Mouse (Mus musculus) neural tube, embryonic 14.5 days (tissue): ENCODE results near the gene Ick. TPM values are rescaled to one million over a fixed set of nuclear protein-coding genes. Genes with fewer than 3 reads are reported as not detected.

ENCODE experiments used
- ATAC-seq: fragments of 200-750 bp; cut with Nextera tagmentation; 2 replicates; pipeline ENCODE4 v1.8.0; 2017; ENCODE audit warnings: low read depth, mild to moderate bottlenecking, moderate TSS enrichment, moderate library complexity
- H3K27ac ChIP-seq: fragments of 300-500 bp; sonication (generic); 2 replicates; pipeline ENCODE4 v1.5.1; 2014; ENCODE audit warnings: low read depth, mild to moderate bottlenecking, control low read depth, low read length, moderate library complexity, mixed read lengths
- H3K27me3 ChIP-seq: fragments of 300-500 bp; sonication (generic); 2 replicates; pipeline ENCODE4 v1.6.1; 2014; ENCODE audit warnings: low read length; ENCODE audit not compliant: control insufficient read depth, insufficient read depth
- H3K36me3 ChIP-seq: fragments of 300-500 bp; sonication (generic); 2 replicates; pipeline ENCODE4 v1.6.1; 2014; ENCODE audit warnings: low read length, mixed read lengths; ENCODE audit not compliant: control insufficient read depth, insufficient read depth
- H3K4me1 ChIP-seq: fragments of 300-500 bp; sonication (generic); 2 replicates; pipeline ENCODE4 v1.6.1; 2014; ENCODE audit warnings: low read length; ENCODE audit not compliant: control insufficient read depth, insufficient read depth
- H3K4me2 ChIP-seq: fragments of 300-500 bp; sonication (generic); 2 replicates; pipeline ENCODE4 v1.6.1; 2014; ENCODE audit warnings: mild to moderate bottlenecking, low read depth, low read length, control low read depth
- H3K4me3 ChIP-seq: fragments of 300-500 bp; sonication (generic); 2 replicates; pipeline ENCODE4 v1.5.1; 2014; ENCODE audit warnings: low read depth, low read length, control low read depth, mixed read lengths
- H3K9ac ChIP-seq: fragments of 300-500 bp; sonication (generic); replicated peaks from 2 replicates; pipeline ENCODE4 v1.6.1; 2014; ENCODE audit warnings: low read depth, mild to moderate bottlenecking, control low read depth, low read length, mixed read lengths
- H3K9me3 ChIP-seq: fragments of 300-500 bp; sonication (generic); 2 replicates; pipeline ENCODE4 v1.6.1; 2016; ENCODE audit warnings: low read length; ENCODE audit not compliant: control insufficient read depth
- WGBS: fragments of 180-500 bp; shearing (Covaris S2); extraction: QIAGEN DNeasy Blood & Tissue Kit; methylation state at CpG from one replicate; pipeline ENCODE4 v1.1.7; 2014; 5-methylcytosine and 5-hydroxymethylcytosine counted together
- polyA plus RNA-seq: library from polyadenylated mRNA; unstranded; fragments of >200 nt; fragmentation: Nextera tagmentation; extraction: Ambion mirVana; gene quantifications from 2 replicates; pipeline ENCODE4 v1.2.1, GENCODE M21; 2014

The Ick gene
- polyA plus RNA-seq, 1 experiment from 2014 or later, result 40.8 TPM

DNA sequence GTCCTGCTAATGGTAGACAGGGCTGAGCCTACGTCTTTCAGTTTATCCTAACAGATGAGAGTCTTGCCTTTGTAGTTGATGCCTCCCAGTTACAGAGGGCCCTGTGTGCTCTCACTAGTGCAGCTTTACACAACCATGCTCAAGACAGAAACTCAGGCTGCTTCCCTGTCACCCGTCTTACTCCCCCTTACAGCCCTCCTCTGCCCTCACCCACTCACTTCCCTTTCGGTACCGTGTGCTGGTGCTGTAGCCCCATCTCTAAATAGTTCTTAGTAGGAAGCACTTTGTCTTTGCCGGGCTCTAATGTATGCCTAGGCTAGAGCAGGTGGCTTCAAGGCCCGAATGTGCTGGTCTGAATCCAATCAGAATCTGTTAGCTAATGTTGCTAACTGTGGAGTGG, 15.3 kb downstream of the Ick start:
- Histone ChIP-seq H3K36me3 (no peaks in the 10 kb centered on the region), H3K9ac (no peak overlapping the region), H3K27me3 (no peaks in the 10 kb centered on the region), H3K27ac (no peak overlapping the region), H3K9me3 (no peaks in the 10 kb centered on the region), H3K4me1 (peaks cover 5% of the 10 kb centered on the region; the same call in 1 of the 2 replicates), H3K4me3 (no peak overlapping the region), H3K4me2 (no peak overlapping the region)
- 85% methylated on average over 6 of the region's 6 CpGs for whole genome bisulfite sequencing
- ATAC-seq, result no peak

DNA sequence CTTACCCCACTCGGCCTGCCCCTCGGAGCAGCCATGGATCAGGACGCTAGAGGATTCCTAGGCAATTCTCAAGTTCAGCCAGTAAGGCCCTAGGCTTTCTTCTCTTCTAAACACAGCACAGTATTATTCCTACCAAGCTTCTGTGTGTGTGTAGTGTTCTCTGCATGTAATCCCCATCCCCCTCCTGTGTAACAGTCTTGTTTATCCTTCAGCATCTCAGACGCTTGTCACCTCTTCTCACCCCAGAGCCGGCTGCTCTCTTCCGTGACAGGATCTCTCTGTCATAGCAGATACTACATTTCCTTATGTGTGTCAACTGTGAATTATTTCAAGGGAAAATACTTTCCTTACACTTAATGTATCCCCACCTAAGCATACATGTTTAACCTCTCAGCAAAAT, 17.0 kb downstream of the Ick start:
- peak; percentile 33; the same call in 1 of the 2 replicates for ATAC-seq
- H3K9ac ChIP-seq, result no peak overlapping the region; the same call in 1 of the 2 replicates

DNA sequence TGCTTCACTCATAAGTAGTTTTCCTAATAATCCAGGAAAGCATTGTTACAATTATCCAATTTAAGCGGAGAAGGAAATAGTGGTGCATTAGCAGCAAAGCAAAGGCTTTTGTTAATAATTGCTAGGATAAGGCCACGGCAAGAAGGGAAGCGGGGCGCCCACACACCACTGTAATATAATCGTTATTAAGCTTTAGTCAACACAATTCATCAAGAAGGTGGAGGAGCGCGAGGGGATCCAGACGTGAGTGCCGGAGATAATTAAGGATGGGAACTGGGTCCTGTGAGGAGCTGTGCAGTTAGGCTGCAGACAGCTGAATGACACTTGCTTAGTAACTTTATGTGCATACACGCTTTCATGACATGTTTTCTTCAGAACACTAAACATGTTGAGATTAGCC, 17.7 kb downstream of the Ick start:
- Histone ChIP-seq H3K27ac (no peak overlapping the region), H3K27me3 (no peaks in the 10 kb centered on the region), H3K9me3 (no peaks in the 10 kb centered on the region), H3K4me1 (peaks cover 5% of the 10 kb centered on the region; the same call in 1 of the 2 replicates), H3K4me2 (no peak overlapping the region), H3K36me3 (peaks cover 3% of the 10 kb centered on the region; the same call in 1 of the 2 replicates), H3K4me3 (no peak overlapping the region), H3K9ac (no peak overlapping the region)
- no peak for ATAC-seq
- 62% methylated on average over 10 of the region's 10 CpGs for WGBS

More for the DNA sequence above, 17.0 kb downstream of the Ick start:
- Histone ChIP-seq H3K27me3 (no peaks in the 10 kb centered on the region), H3K27ac (no peak overlapping the region; the same call in 1 of the 2 replicates), H3K4me3 (no peak overlapping the region), H3K4me1 (peaks cover 5% of the 10 kb centered on the region; the same call in 1 of the 2 replicates), H3K9me3 (no peaks in the 10 kb centered on the region), H3K4me2 (no peak overlapping the region), H3K36me3 (no peaks in the 10 kb centered on the region)
- 64% methylated on average over 6 of the region's 6 CpGs for WGBS

DNA sequence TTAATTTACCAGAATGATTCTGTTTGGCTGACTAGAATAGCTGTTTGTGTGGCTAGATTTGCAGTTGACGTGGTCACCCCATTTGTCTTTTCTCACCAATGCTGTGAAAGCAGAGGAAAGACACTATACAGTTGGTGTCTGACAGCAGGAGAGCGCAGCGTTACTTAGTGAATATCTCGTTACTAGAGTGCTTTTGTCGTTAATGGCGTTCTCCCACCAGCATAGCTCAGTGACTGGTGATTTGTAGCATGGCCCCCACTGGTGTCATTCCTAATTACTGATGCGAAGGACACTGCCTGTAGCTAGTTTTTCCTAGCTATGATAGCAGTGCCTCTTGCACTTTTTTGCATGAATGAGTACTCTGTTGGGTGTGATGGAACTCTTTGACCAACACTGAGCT, 26.7 kb downstream of the Ick start:
- Histone ChIP-seq H3K4me3 (no peak overlapping the region), H3K27ac (no peak overlapping the region), H3K36me3 (peaks cover 14% of the 10 kb centered on the region; the same call in 1 of the 2 replicates), H3K4me1 (0 out of 2 replicates have a peak, but pooled peaks cover 6% of the 10 kb centered on the region), H3K9ac (no peak overlapping the region), H3K9me3 (no peaks in the 10 kb centered on the region), H3K27me3 (no peaks in the 10 kb centered on the region), H3K4me2 (no peak overlapping the region)
- WGBS, result 28% methylated on average over 7 of the region's 7 CpGs
- ATAC-seq, result peak; percentile 53; the same call in 1 of the 2 replicates

DNA sequence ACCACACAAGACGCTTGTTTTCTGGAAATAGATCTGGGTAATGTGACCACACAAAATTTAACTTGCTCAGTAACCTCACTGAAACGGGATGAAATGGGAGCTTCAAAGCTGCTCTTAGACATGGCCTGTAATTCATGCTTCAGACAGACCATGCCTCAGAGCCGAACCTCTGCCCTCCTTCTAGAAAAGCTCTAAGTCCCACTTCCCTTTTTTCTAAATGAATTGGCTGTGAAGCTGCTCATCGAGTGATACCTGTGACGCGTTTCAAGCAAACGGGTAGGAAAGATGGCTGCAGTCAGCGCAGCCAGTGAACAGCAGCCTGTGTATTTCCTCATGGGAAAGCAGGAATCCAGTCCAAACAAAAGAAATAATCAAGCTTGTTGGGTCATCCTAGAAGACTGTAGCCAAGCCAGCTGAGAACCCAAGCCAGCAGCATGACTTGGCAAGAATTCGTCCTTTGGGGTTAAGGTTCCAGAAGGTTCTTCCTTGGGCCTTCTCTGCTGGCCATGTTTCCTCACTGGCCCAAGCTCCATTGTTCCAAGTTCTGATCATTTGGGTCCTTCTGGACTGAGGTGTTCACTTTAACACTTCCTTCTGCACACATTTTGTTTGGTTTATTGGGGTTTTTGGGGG, 29.2 kb downstream of the Ick start:
- no peak for ATAC-seq
- Histone ChIP-seq H3K9ac (no peak overlapping the region), H3K4me3 (no peak overlapping the region), H3K9me3 (no peaks in the 10 kb centered on the region), H3K4me1 (0 out of 2 replicates have a peak, but pooled peaks cover 6% of the 10 kb centered on the region), H3K4me2 (no peak overlapping the region), H3K27ac (no peak overlapping the region), H3K27me3 (no peaks in the 10 kb centered on the region), H3K36me3 (peaks cover 22% of the 10 kb centered on the region; the same call in 1 of the 2 replicates)
- 89% methylated on average over 9 of the region's 9 CpGs for WGBS

DNA sequence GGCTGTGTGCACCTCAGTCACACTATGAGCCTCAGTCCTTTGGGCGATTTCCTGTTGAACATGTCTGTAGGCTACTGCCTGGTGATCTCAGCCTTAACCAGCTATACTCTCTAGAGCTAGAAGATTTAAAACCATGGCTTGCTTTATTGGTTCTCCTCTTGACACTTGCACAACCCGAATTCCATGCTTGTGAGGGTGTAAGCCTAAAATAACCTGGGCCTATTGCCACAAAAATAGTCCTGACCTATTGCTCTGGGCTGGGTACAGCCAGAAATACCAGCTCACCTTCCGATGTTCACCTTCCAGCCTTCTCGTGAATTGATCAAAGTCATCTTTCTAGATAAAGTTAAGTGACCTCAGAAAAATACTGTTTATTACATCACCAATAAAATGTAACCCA, 30.5 kb downstream of the Ick start:
- Histone ChIP-seq H3K9me3 (no peaks in the 10 kb centered on the region), H3K9ac (no peak overlapping the region), H3K36me3 (peaks cover 30% of the 10 kb centered on the region; the same call in 1 of the 2 replicates), H3K27ac (no peak overlapping the region), H3K27me3 (no peaks in the 10 kb centered on the region), H3K4me1 (0 out of 2 replicates have a peak, but pooled peaks cover 6% of the 10 kb centered on the region), H3K4me2 (no peak overlapping the region), H3K4me3 (no peak overlapping the region)
- 88% methylated on average over 4 of the region's 4 CpGs for WGBS
- no peak for ATAC-seq

DNA sequence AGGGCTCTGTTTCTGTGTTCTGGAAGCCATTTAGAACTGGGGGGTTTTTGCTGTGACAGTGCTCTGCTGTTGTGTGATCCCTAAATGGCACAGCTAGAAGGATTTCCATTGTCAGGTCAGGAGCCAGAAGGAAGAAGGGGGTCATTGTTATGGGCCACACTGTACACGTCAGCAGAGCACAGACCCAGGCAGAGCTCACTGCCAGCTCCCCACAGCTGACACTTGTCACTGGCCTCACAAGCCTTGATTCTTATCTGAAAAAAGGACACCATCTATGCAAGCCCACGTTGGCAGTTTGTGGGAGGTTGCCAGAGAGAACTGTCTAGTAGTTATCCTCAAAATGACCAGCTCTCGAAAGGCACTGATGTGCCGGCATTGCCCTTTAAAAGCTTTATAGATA, 37.1 kb downstream of the Ick start:
- no peaks in the 10 kb centered on the region for H3K27me3 ChIP-seq
- WGBS, result 60% methylated on average over 4 of the region's 4 CpGs
- no peak overlapping the region for H3K4me2 ChIP-seq
- H3K4me1 ChIP-seq, result no peaks in the 10 kb centered on the region
- H3K36me3 ChIP-seq, result peaks cover 31% of the 10 kb centered on the region; the same call in 1 of the 2 replicates
- H3K27ac ChIP-seq, result no peak overlapping the region
- no peak overlapping the region for H3K9ac ChIP-seq
- peak; percentile 61; the same call in 1 of the 2 replicates for ATAC-seq
- no peaks in the 10 kb centered on the region for H3K9me3 ChIP-seq
- H3K4me3 ChIP-seq, result no peak overlapping the region

DNA sequence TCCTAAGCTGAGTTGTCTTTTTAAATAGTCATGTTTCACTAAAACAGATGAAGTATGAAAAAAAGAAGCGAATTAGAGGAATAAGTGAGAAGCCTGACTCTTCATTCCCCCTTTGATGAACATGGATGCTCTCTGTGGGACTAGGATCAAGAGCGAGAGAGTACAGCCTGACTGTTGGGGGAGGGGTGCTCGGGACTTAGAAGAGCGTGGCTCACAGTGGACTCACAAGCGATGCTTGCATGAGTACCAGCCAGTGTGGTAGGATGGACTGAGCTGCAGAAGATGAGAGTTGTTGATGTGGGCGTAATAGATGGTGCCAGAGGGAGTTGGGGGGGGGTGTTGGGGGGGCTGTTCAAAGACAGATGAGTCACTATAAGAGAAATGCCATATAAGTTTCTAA, 37.6 kb downstream of the Ick start:
- 80% methylated on average over 6 of the region's 6 CpGs for WGBS
- Histone ChIP-seq H3K4me1 (no peaks in the 10 kb centered on the region), H3K27me3 (no peaks in the 10 kb centered on the region), H3K27ac (no peak overlapping the region), H3K36me3 (peaks cover 26% of the 10 kb centered on the region; the same call in 1 of the 2 replicates), H3K4me3 (no peak overlapping the region), H3K9ac (no peak overlapping the region), H3K9me3 (no peaks in the 10 kb centered on the region), H3K4me2 (no peak overlapping the region)
- ATAC-seq, result no peak

DNA sequence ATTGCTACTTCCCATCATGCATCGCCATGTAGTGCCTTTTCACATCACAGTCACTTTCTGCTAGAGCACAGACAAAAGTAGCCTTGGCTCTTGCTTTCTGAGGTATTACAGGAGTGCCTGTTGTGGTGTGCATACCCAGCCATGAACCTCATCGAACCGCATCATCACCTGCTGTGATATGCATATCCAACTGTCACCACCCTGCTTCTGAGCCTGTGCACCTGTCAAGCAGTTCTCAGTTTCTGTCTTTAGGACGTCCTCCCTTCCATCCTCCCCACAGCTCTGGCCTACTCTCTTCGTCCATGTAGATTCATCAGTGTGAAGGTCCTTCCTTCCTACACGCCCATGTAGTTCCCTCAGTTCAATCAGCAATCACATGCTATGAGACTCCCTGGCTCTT, 39.2 kb downstream of the Ick start:
- Histone ChIP-seq H3K4me3 (no peak overlapping the region), H3K9ac (no peak overlapping the region), H3K36me3 (peaks cover 18% of the 10 kb centered on the region; the same call in 1 of the 2 replicates), H3K4me1 (no peaks in the 10 kb centered on the region), H3K27ac (no peak overlapping the region), H3K27me3 (no peaks in the 10 kb centered on the region), H3K9me3 (no peaks in the 10 kb centered on the region), H3K4me2 (no peak overlapping the region)
- whole genome bisulfite sequencing, result 95% methylated on average over 6 of the region's 6 CpGs
- no peak for ATAC-seq
